Mouse (Mus musculus) stomach, postnatal 0 days (tissue): ENCODE measurements around the gene Tgfbi. TPM values are rescaled to one million over a fixed set of nuclear protein-coding genes. Genes with fewer than 3 reads are reported as not detected.

Source experiments
- ATAC-seq: fragments of 200-750 bp; cut with Nextera tagmentation; 2 replicates; pipeline ENCODE4 v1.8.0; 2017; ENCODE audit not compliant: low FRiP score, low TSS enrichment
- DNase-seq: peaks from one replicate; pipeline ENCODE4 v3.0.0-alpha.2; 2016; ENCODE audit warnings: low spot score
- H3K27ac ChIP-seq: fragments of 300-500 bp; sonication (generic); replicated peaks from 2 replicates; pipeline ENCODE4 v1.5.1; 2014; ENCODE audit warnings: mild to moderate bottlenecking, control low read depth
- H3K27me3 ChIP-seq: fragments of 300-500 bp; sonication (generic); 2 replicates; pipeline ENCODE4 v1.6.1; 2014; ENCODE audit warnings: low read length; ENCODE audit not compliant: control insufficient read depth, insufficient read depth
- H3K36me3 ChIP-seq: fragments of 300-500 bp; sonication (generic); 2 replicates; pipeline ENCODE4 v1.6.1; 2014; ENCODE audit warnings: low read length, mixed read lengths; ENCODE audit not compliant: control insufficient read depth, insufficient read depth
- H3K4me1 ChIP-seq: fragments of 300-500 bp; sonication (generic); replicated peaks from 2 replicates; pipeline ENCODE4 v1.6.1; 2014; ENCODE audit warnings: antibody characterized with exemption; ENCODE audit not compliant: control insufficient read depth, insufficient read depth
- H3K4me2 ChIP-seq: fragments of 300-500 bp; sonication (generic); replicated peaks from 2 replicates; pipeline ENCODE4 v1.6.1; 2014; ENCODE audit warnings: low read depth, mild to moderate bottlenecking, control low read depth, moderate library complexity
- H3K4me3 ChIP-seq: fragments of 300-500 bp; sonication (generic); 2 replicates; pipeline ENCODE4 v1.5.1; 2014; ENCODE audit warnings: low read depth, low read length, control low read depth
- H3K9ac ChIP-seq: fragments of 300-500 bp; sonication (generic); 2 replicates; pipeline ENCODE4 v1.6.1; 2014; ENCODE audit warnings: mild to moderate bottlenecking, low read length, control low read depth, mixed read lengths
- H3K9me3 ChIP-seq: fragments of 300-500 bp; sonication (generic); 2 replicates; pipeline ENCODE4 v1.6.1; 2016; ENCODE audit warnings: low read length; ENCODE audit not compliant: control insufficient read depth
- CTCF ChIP-seq: IDR thresholded peaks from 2 replicates; pipeline ENCODE4 v1.5.1; 2016; ENCODE audit warnings: antibody characterized with exemption, low read depth, mild to moderate bottlenecking, moderate library complexity
- EP300 ChIP-seq: optimal IDR thresholded peaks from 2 replicates; pipeline ENCODE3; 2016; ENCODE audit warnings: antibody characterized with exemption
- WGBS: fragments of 180-500 bp; shearing (Covaris S2); extraction: QIAGEN DNeasy Blood & Tissue Kit; methylation state at CpG from one replicate; pipeline ENCODE4 v1.1.7; 2014; 5-methylcytosine and 5-hydroxymethylcytosine counted together
- polyA plus RNA-seq: library from polyadenylated mRNA; unstranded; fragments of >200 nt; fragmentation: Nextera tagmentation; extraction: Ambion mirVana; gene quantifications from 2 replicates; pipeline ENCODE4 v1.2.1, GENCODE M21; 2015

Gene Tgfbi
- polyA plus RNA-seq, 1 experiment from 2014 or later: 149 TPM

DNA sequence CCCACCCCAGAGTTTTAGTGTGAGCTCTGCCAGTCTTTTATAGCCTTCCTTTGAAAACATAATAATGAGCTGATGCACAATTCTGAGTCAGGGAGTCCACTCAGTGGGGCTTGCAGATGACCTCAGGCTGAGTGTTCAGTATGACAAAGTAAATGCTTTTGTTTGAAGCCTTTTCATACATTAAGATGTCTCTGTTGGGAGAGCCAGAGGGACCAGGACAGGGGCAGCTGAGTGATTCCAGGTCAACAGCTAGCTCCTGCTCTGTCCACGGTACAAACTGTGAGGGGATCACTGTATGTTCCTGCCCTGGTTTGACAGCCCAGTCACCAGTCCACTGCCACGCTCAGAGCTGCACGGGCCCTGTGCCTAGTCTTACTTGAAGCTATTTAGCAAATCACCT is 26.6 kb upstream of the Tgfbi start:
- Histone ChIP-seq H3K27me3 (no peaks in the 10 kb centered on the region), H3K9ac (no peak overlapping the region), H3K4me1 (0 out of 2 replicates have a peak, but pooled peaks cover 3% of the 10 kb centered on the region), H3K27ac (peak overlapping the region; percentile 49), H3K36me3 (no peaks in the 10 kb centered on the region), H3K9me3 (no peaks in the 10 kb centered on the region), H3K4me3 (no peak overlapping the region), H3K4me2 (no peak overlapping the region)
- TF ChIP-seq CTCF: no peak
- no peak for TF ChIP-seq EP300
- ATAC-seq: no peak; the same call in 1 of the 2 replicates
- 57% methylated on average over 3 of the region's 3 CpGs for WGBS
- DNase-seq: no peak

DNA sequence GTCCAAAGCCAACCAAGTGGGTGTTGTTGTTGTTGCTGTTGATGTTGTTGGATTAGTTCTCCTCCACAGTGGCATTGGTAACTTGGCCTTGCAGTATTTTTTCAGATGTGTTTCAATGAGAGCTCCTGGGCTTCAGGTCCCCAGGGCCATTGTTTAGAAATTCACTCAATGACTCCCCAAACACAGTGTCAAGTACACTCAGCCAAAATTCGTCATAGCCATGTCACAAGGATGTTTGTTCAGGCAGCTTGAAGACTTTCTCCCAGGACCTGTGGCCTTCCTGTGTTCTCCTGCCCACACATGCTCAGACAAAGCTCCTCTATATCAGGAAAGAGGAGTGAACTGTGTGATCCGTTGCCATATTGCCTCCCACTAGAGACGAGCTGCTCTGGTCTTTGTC is 23.3 kb upstream of the Tgfbi start:
- ATAC-seq (no peak), DNase-seq (no peak)
- Histone ChIP-seq H3K4me3 (no peak overlapping the region), H3K27me3 (no peaks in the 10 kb centered on the region), H3K4me2 (no peak overlapping the region), H3K27ac (no peak overlapping the region), H3K36me3 (no peaks in the 10 kb centered on the region), H3K9me3 (no peaks in the 10 kb centered on the region), H3K4me1 (peaks cover 3% of the 10 kb centered on the region; the same call in 1 of the 2 replicates), H3K9ac (no peak overlapping the region)
- WGBS: 59% methylated on average over 3 of the region's 3 CpGs
- TF ChIP-seq CTCF: no peak
- TF ChIP-seq EP300: no peak

DNA sequence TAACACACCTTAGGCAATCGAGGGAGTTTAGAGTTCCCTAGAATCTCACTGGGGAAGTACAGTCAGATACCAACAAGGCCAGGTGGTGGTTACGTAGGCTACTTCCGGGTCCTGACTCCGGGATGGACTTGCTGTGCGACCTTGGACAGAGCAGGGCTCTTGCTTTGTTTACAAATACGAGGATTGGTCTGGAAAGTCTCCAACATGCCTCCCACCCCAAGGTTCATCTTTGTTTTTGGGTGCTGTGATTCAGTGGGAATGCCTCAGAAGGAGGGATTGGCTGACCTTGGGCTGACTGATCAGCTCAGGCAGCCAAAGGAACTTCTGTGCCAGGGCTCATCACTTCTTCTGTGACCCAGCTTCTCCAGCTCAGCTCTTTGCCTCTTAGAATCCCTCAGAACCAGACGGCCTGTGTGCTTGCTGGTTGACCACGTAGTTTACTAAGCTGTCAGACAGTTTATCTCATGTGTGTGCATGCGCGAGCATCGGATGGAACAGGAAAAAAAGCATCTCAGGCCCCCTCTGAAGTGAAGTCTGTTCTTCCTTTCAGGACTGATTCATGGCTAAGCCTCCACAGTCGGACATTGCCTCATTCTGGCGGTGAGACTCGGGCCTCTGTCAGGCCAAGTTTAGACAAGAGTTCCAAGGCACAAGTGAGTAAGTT is 20.7 kb upstream of the Tgfbi start:
- Histone ChIP-seq H3K4me3 (no peak overlapping the region), H3K36me3 (no peaks in the 10 kb centered on the region), H3K27me3 (no peaks in the 10 kb centered on the region), H3K4me1 (peaks cover 1% of the 10 kb centered on the region; the same call in 1 of the 2 replicates), H3K27ac (peak overlapping the region; percentile 70), H3K4me2 (no peak overlapping the region), H3K9me3 (no peaks in the 10 kb centered on the region), H3K9ac (no peak overlapping the region)
- ATAC-seq: peak; percentile 57; the same call in 1 of the 2 replicates
- TF ChIP-seq EP300 (no peak), CTCF (no peak)
- DNase-seq: peak; percentile 30
- 49% methylated on average over 14 of the region's 14 CpGs for WGBS

DNA sequence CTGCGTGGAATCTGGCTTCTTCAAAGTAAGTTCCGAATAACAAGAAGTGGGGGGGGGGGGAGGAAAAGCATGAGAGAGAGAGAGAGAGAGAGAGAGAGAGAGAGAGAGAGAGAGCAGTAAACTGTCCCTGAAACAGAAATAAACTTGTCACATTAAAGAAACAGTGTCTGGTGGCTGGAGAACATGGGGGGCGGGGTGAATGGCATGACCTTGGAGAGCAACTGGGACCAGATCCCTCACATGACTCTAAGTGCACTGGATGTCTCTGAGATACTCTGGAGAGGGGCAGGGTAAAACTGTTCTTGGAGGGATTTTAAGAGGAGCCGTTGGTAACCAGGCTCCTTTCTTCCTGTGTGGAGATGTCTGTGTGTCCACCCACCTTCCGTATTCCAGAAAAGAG is 19.1 kb upstream of the Tgfbi start:
- DNase-seq: no peak
- Histone ChIP-seq H3K4me3 (no peak overlapping the region), H3K27ac (no peak overlapping the region), H3K27me3 (no peaks in the 10 kb centered on the region), H3K9ac (no peak overlapping the region), H3K4me1 (peaks cover 3% of the 10 kb centered on the region), H3K36me3 (no peaks in the 10 kb centered on the region), H3K9me3 (no peaks in the 10 kb centered on the region), H3K4me2 (no peak overlapping the region)
- 70% methylated on average over 5 of the region's 5 CpGs for WGBS
- TF ChIP-seq EP300 (no peak), CTCF (no peak)
- ATAC-seq: no peak

DNA sequence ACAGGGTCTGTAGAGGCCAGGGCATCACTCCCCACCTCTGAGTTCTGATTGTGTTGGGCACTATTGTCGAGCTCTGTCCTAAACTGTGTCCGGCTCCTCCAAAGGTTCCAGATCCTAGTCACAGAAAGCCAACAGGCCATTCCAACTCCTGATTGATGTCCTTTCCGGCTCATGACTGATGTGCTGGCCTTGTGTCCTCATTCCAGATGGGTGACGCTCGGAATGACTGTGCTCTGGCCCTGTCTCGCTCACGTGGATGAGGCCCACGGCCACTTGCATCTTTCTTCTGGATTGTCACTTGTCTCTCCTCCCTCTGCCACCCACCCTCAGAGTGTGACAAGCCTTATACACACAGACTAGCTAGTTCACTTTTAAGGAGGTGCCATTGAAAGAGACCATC is 18.1 kb upstream of the Tgfbi start:
- no peak overlapping the region for H3K27ac ChIP-seq
- no peaks in the 10 kb centered on the region for H3K27me3 ChIP-seq
- 87% methylated on average over 8 of the region's 8 CpGs for whole genome bisulfite sequencing
- H3K36me3 ChIP-seq: no peaks in the 10 kb centered on the region
- no peak for DNase-seq
- H3K4me3 ChIP-seq: no peak overlapping the region
- TF ChIP-seq EP300: no peak
- no peak for TF ChIP-seq CTCF
- H3K9me3 ChIP-seq: no peaks in the 10 kb centered on the region
- no peak for ATAC-seq
- peaks cover 3% of the 10 kb centered on the region for H3K4me1 ChIP-seq
- H3K9ac ChIP-seq: no peak overlapping the region
- H3K4me2 ChIP-seq: no peak overlapping the region

DNA sequence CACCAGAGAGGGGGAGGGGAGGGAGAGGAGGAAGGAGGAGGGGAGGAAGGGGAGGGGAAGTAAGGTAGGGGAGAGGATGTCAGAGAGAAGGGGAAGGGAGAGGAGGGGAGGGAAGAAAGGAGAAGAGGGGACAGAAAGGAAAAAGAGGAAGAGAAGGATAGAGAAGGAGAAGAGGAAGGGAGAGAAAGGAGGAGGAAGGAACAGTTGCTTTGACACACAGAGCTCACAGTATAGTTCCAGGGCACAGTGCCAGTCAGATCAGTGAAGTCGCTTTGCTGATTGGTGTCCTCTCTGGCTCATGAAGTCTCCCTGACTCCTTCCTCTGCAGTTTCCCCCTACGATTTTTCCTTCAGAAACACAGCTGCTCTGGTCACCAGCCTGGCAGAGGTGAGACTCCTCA is 17.4 kb upstream of the Tgfbi start:
- Histone ChIP-seq H3K4me1 (peaks cover 7% of the 10 kb centered on the region), H3K4me2 (no peak overlapping the region), H3K27ac (no peak overlapping the region), H3K36me3 (no peaks in the 10 kb centered on the region), H3K9me3 (no peaks in the 10 kb centered on the region), H3K9ac (no peak overlapping the region), H3K4me3 (no peak overlapping the region), H3K27me3 (no peaks in the 10 kb centered on the region)
- 33% methylated on average over 2 of the region's 2 CpGs for WGBS
- DNase-seq: no peak
- ATAC-seq: no peak
- TF ChIP-seq CTCF: no peak
- no peak for TF ChIP-seq EP300
